Mouse (Mus musculus) adrenal gland, adult 8-10 months (tissue): ENCODE measurements around the gene Prr13. TPM values are rescaled to one million over a fixed set of nuclear protein-coding genes. Genes with fewer than 3 reads are reported as not detected.

Source experiments
- DNase-seq: peaks from one replicate; pipeline ENCODE4 v3.0.0; 2022
- total RNA-seq, 4 experiments: library from RNA; stranded (reverse); gene quantifications; 2 replicates each; pipeline ENCODE4 v1.2.4; 2022

Gene Prr13
- total RNA-seq, 4 experiments from 2014 or later: 71.8 to 170 (median 96.4) TPM

GRCm38 (mm10) chr15:102505770-102506463 lies 47.1 kb downstream of the Prr13 start:
- no peak for DNase-seq

GRCm38 (mm10) chr15:102506464-102506830 lies 47.6 kb downstream of the Prr13 start:
- DNase-seq: no peak

GRCm38 (mm10) chr15:102506864-102507263 lies 48.0 kb downstream of the Prr13 start:
- no peak for DNase-seq

- no peak for DNase-seq
Measured at GRCm38 (mm10) chr15:102507561-102507960, 48.7 kb downstream of the Prr13 start.

GRCm38 (mm10) chr15:102508336-102508735 lies 49.5 kb downstream of the Prr13 start:
- no peak for DNase-seq

- no peak for DNase-seq
Measured at GRCm38 (mm10) chr15:102510110-102510509, 51.3 kb downstream of the Prr13 start.

GRCm38 (mm10) chr15:102510590-102511284 lies 51.9 kb downstream of the Prr13 start:
- DNase-seq: peak; percentile 85

- DNase-seq: no peak
Measured at GRCm38 (mm10) chr15:102511285-102511833, 52.5 kb downstream of the Prr13 start.

- DNase-seq: no peak
Measured at GRCm38 (mm10) chr15:102512010-102512409, 53.2 kb downstream of the Prr13 start.

Other genes starting within 250 kb of the Prr13 start
- gene Itgb7, start 227.1 kb upstream of the Prr13 start, total RNA-seq: 1 to 10 TPM; 2.7 to 7.9 (median 5.4) TPM
- 10 to 100 TPM; 19.9 to 43.0 (median 34.4) TPM for gene Rarg, start 201.5 kb upstream of the Prr13 start, total RNA-seq
- under 1 TPM in 2 of 4 experiments, not detected in 2; 0.24 to 0.31 TPM for gene Gm9918, start 188.5 kb upstream of the Prr13 start, total RNA-seq
- gene Mfsd5, start 179.6 kb upstream of the Prr13 start, total RNA-seq: 10 to 100 TPM; 37.1 to 45.4 (median 39.5) TPM
- 1 to 10 TPM; 1.4 to 5.3 (median 2.3) TPM for gene Espl1, start 162.8 kb upstream of the Prr13 start, total RNA-seq
- gene Pfdn5, start 132.9 kb upstream of the Prr13 start, total RNA-seq: 100 to 1,000 TPM; 440 to 517 (median 466) TPM
- 10 to 100 TPM; 65.4 to 96.8 (median 89.3) TPM for gene Myg1, start 127.3 kb upstream of the Prr13 start, total RNA-seq
- gene Aaas, start 108.3 kb upstream of the Prr13 start, total RNA-seq: 10 to 100 TPM; 15.6 to 31.6 (median 21.4) TPM
- gene Sp7, start 91.8 kb upstream of the Prr13 start, total RNA-seq: under 1 TPM; 0.17 to 0.48 (median 0.33) TPM
- 10 to 100 TPM; 75.8 to 97.0 (median 91.9) TPM for gene Sp1, start 52.9 kb upstream of the Prr13 start, total RNA-seq
- gene Amhr2, start 13.7 kb upstream of the Prr13 start, total RNA-seq: 1 to 10 TPM; 1.1 to 1.9 (median 1.6) TPM
- gene Pcbp2, start 11.5 kb downstream of the Prr13 start, total RNA-seq: 100 to 1,000 TPM; 594 to 678 (median 630) TPM
- 1 to 10 TPM in 3 of 4 experiments, not detected in 1; 3.5 to 9.2 (median 8.3) TPM for gene Gm10337, start 44.7 kb downstream of the Prr13 start, total RNA-seq
- 10 to 100 TPM in 3 of 4 experiments, 1 to 10 TPM in 1; 9.5 to 27.1 (median 18.0) TPM for gene Map3k12, start 58.0 kb downstream of the Prr13 start, total RNA-seq
- gene Tarbp2, start 59.2 kb downstream of the Prr13 start, total RNA-seq: 10 to 100 TPM; 31.9 to 50.7 (median 41.9) TPM
- gene Npff, start 65.9 kb downstream of the Prr13 start, total RNA-seq: 10 to 100 TPM in 1 of 4 experiments, 1 to 10 TPM in 3; 1.0 to 13.3 (median 5.6) TPM
- gene Gm28047, start 166.0 kb downstream of the Prr13 start, total RNA-seq: 1 to 10 TPM in 2 of 4 experiments, not detected in 2; 2.0 to 2.1 TPM
- gene Atf7, start 166.4 kb downstream of the Prr13 start, total RNA-seq: 100 to 1,000 TPM in 1 of 4 experiments, 10 to 100 TPM in 3; 55.5 to 104 (median 76.0) TPM
- 10 to 100 TPM in 2 of 4 experiments, 1 to 10 TPM in 2; 6.2 to 23.7 (median 10.8) TPM for gene Atp5g2, start 213.3 kb downstream of the Prr13 start, total RNA-seq